Mouse (Mus musculus): Measurements from ENCODE around the gene Hacd1. TPM values are rescaled to one million over a fixed set of nuclear protein-coding genes. Genes with fewer than 3 reads are reported as not detected.

Gene Hacd1
- total RNA-seq, 2 experiments from 2014 or later: 33.2 to 36.2 TPM

DNA sequence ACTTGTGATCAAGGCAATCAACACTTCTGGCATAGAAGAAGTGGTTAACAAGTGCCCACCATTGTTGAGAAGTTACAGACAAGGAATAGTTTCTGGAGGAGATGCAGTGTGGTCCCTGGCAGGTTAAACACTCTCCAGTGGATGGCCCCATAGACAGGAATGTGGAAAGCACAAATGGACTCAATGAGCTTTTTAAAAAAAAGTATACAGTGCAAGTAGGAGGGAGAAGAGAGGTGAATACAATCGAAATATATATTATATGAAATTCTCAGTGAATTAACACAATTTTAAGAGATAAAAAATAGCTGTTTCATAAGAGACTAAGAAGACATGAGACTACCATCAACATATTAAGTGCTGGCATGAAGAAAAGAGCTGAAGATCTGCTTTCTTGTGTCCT is 36.7 kb downstream of the Hacd1 start:
- DNase-seq (ENCODE audit: low spot score in 2 of 2): no peak

DNA sequence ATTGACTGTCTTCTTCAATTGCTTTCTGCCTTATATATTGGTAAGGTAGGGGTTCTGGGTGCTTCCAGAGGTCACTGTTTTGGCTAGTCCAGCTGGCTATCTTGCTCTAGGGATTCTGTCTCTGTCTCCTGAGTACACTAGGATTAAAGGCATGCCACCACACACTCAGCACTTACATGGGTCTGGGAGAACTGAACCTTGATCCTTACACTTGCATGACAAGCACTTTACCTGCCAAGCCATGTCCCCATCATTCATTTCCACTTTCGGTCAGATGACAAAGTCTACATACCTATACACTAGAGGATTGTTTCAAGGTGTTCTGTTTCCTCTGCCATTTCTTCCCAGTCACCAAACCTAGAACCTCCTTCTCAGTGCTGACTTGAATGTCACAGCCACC is 50.8 kb downstream of the Hacd1 start:
- no peak for DNase-seq (ENCODE audit: low spot score in 2 of 2)

DNA sequence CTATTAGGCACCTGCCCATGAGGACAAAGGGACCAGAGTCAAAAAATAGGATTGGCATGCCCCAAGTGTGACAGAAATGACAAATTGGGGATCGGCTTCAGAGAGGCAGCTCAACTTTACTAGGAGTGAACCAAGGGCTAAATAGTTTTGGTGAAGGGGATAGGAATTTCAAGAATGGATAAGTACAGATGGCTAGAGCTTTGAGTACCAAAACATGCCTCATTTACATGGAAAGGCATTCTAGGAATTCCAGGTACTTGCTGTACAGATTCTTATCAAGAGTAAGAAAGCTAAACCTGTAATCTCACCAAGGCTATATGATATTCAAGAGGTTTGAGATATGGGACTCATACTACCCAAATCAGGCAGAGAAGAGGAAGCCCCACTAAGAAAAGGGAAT is 95.8 kb downstream of the Hacd1 start:
- DNase-seq (ENCODE audit: low spot score in 2 of 2): no peak

DNA sequence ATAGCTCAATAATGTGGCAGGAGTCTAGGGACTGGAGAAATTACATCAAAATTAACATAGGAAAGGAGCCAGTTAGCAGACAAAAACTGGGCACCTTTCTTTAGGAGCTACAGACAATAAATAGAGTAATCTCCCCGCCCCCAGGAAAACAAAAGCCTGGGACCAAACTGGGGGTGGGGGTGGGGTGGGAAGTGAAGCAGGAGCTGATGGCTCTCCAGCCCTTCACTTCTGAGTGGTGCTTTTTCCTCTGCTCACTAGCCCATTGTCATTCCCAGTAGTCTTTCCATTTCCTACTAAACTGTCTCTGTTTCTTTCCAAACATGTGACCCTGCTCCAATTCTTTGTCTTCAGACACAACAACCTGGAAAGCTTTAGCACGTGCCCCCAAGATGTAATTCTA is 99.5 kb downstream of the Hacd1 start:
- DNase-seq (ENCODE audit: low spot score in 2 of 2): no peak

DNA sequence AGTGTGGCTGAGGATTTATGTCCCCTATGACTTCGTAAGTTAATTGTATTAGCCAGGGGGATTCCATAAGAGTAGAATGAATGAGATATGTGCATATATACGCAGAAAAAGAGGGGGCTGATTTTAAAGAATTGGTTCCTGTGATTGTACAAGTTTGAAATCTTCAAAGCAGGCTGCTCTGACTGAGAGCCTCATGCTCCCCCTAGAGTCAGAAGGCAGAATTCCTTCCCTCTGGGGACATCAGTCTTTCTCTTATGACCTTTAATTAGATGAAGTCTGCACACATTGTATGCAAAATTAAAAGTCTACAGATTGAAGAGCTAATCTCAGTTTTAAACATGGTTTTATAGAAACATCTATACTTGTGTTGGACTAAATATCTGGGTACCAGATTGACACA is 117.8 kb downstream of the Hacd1 start:
- peak in 1 of 2 experiments; percentile 28 for DNase-seq (ENCODE audit: low spot score in 2 of 2)

DNA sequence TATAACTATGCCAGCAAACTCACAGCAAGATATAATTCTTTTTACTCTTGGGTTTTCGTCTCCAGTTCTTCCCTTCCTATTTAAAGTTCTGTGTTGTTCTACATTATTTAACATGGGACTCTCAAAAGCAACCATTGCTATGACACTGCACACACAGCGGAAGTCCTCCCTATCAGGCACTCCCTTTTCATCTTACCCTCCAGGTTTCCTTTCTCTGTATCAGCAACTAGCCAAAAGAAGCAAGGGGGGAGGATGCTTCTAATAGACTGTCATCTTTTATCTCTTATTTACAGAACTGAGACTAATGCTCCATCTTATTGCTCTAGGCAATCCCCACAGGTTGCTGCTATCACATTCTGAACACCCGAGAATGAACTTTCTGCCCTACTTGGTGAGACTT is 120.6 kb downstream of the Hacd1 start:
- DNase-seq (ENCODE audit: low spot score in 2 of 2): no peak

DNA sequence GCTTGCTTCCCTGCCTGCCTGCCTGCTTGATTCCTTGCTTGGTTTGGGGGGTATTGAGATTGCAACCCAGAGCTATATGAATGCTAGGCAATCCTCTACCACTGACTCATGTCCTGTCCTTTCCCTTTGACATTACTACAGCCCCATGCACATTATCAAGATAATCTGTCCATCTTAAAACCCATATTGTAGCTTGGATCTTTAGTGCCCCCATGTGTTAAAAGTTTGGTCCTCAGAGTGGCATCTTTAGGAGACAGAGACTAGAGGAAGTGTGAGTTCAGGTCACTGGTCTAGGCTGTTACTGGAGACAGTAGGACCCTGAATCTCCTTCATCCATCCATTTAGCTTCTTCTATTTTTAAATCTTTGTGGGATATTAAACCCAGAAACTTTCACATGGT is 123.7 kb downstream of the Hacd1 start:
- no peak for DNase-seq (ENCODE audit: low spot score in 2 of 2)

DNA sequence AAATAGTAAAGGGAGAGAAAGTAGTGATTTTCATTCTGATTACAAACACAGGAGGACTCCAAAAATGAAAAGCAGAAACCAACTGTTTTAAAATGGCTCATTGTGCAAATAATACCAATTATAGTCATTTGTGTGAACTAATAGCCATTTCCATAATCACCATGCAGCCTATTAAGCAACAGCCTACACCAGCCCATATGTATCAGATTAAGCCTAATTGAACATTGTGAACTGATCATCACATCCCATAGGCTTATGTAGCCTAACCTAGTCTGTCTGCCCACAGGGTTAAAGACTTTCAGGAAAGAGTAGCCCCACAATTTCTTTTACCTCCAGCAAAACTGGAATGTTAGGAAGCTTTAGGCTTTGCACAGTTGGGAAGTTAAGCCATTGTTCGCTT is 125.2 kb downstream of the Hacd1 start:
- no peak for DNase-seq (ENCODE audit: low spot score in 2 of 2)

DNA sequence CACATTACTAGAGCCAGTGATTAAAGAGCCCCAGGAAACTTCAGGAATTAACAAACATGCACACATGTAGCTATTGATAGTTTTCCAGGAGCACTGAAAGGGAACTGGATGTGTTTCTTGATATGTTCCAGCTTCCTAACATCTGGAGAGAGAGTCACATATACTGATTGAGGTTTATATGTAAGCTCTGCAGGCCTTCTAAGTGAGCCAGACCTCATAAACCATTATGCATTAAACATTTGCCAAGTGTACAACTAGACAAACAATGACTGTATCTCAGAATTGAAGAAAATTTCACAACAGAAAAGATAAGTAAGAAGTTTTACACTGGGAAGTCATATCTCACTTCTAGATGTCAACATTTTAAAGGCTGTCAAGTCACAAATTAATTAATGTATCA is 167.4 kb downstream of the Hacd1 start:
- no peak for DNase-seq (ENCODE audit: low spot score in 2 of 2)

DNA sequence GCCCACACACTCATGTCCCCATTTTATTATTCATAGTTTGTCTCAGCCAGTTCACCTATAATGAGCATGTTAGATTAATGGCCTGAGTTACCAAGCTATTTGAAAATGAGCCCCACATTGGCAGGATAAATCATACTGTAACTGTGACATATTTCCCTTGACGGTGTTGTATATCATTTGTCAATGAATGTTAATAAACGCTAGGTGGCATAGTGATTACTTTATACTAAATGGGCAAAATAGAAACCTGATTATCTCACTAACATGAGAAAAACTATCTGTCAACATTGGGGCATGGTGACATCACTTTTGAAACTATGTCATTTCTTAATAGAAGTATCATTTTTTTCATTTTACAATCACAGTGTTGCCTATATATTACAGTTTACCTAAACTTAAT is 198.5 kb downstream of the Hacd1 start:
- no peak for DNase-seq (ENCODE audit: low spot score in 2 of 2)

DNA sequence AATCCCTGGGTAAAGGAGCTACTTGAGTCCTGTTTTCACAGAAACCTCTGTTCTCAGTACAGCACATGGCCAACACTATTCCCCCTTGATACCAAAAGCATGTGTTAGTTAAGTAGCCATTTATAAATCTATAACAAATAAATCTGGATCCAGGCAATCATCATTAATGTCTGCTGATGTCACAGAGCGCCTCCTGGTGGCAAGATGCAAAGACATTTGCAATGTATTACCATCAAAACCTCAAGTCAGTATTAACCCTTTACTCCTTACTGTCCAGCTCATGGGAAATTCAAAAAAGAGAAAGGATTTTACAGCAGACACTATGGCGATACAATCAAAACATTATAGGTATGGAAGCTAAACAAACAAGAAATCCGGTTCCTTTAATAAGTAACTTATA is 200.4 kb downstream of the Hacd1 start:
- DNase-seq (ENCODE audit: low spot score in 2 of 2): peak; percentile 10 to 12

DNA sequence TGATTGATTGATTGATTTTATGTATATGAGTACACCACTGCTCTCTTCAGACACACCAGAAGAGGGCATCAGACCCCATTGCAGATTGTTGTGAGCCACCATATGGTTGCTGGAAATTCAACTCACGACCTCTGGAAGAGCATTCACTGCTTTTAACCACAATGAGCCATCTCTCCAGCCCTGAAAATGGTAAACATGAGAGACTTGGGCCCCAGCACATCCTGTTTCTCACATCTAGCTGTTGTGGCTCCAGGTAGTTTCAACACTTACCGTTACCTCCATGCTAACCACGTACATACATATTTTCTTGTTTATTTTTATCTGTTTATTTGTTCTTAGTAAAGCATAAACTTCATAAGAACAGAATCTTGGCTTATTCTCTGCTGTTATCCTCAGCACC is 219.6 kb downstream of the Hacd1 start:
- DNase-seq (ENCODE audit: low spot score in 2 of 2): no peak

DNA sequence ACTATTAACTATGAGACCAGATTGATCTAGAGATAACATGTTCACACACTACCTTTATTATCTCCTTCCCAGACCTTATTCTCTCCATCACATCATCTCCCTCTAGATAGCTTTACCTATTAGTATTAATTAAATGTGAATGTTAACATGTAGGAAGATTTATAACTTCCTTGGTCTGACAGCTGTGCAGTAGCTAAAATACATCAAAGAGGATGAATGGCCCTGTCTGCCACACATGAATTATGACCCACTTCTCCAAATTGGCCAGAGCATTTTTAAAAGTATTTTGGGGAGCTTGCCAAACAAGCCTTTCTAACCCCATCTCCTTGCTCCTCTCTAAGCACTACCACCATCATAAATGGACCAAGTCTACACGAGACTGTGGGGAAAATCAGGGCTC is 220.9 kb downstream of the Hacd1 start:
- no peak for DNase-seq (ENCODE audit: low spot score in 2 of 2)

DNA sequence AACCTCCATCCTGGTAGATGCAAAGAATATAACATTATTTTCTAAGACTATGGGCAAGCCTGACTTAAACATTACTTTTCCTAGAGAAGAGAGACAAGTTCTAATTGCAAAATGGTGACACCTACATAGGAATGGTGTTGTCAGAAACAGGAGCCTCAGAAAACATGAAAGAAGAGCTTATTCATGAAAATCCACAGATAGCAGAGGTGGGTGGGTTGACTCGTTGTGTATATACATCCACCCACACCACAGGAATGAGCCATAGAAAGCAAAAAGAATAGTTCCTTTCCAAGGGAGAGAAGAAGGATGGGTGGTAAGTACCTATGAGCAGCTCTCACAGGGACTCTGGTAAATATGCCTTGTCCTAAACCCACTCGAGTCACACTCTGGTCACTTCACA is 239.3 kb downstream of the Hacd1 start:
- no peak for DNase-seq (ENCODE audit: low spot score in 2 of 2)

DNA sequence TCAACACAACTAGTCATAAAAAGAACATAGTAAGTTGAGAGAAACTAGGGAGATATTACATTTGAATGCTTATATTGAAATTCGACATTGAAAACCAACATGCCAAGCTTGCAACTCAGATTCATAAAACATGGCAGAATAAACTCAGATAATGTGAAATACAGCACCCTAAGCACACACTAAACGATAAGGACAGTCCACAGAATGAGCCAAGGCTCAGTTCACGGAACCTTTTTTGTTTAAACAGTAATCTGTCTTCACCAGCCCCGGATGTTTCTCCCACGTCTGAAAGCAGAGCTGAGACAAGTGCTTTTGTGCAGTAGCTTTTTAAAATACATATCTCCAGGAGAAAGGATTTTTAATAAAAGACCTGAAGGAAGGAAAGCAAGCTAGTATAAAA is 247.3 kb downstream of the Hacd1 start:
- no peak for DNase-seq (ENCODE audit: low spot score in 2 of 2)

DNA sequence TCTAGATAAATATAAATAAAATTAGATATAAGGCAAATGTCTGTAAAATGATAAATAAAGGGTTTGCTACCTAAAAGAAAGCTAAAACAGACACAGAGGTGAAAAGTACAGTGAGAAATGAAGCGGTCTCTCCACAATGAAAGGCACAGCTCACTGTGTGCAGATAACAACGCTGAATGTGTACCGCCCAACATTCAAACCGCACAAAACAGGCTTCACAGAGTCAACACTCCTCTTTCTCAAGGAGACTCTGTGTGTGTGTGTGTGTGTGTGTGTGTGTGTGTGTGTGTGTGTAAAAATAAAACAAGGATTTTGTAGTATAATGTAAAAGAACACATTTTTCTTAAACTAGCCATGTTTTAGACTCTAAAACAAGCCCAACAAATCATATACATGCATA is 247.9 kb downstream of the Hacd1 start:
- no peak for DNase-seq (ENCODE audit: low spot score in 2 of 2)

DNA sequence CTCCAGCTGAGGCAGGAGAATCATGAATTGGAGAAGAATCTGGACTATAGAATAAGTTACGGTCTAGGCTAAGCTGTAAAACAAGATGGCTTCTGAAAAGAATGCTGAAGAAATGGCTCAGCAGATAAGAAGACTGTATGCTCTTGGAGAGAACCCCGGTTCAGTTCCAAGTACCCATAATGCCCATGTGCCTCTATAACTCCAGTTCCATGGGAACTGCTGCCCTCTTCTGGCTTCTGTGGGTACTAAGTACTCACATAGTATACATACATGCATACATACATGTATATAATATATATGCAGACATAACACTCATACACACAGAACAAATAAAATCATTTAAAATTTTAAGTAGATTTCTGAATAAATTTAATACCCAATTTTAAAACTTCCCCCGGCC is 249.8 kb downstream of the Hacd1 start:
- DNase-seq (ENCODE audit: low spot score in 2 of 2): no peak

DNA sequence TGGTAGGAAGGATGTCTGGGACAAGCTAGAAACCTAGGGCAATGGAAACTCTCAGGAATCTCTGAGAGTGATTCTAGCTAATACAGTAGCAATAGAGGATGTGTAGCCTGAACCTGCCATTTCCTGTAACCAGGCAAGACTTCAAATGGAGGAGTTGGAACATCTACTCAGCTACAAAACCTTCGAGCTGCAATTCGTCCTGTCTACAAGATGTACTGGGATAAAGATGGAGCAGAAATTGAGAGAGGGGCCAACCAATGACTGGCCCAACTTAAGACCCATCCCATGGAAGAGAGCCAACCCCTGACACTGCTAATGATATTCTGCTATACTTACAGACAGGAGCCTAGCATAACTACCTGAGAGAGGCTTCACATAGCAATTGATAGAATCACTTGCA is 255.3 kb downstream of the Hacd1 start:
- DNase-seq (ENCODE audit: low spot score in 2 of 2): no peak

Other genes starting within 250 kb of the Hacd1 start
- 100 to 1,000 TPM; 108 to 110 TPM for gene Stam, start 18.0 kb upstream of the Hacd1 start, total RNA-seq (2021)
- under 1 TPM; 0.09 to 0.20 TPM for gene Tmem236, start 118.4 kb upstream of the Hacd1 start, total RNA-seq (2021)
- gene Mrc1, start 173.3 kb upstream of the Hacd1 start, total RNA-seq (2021): 1 to 10 TPM; 7.1 to 7.5 TPM

All from layer of hippocampus, postnatal 10 days (tissue).